Mouse (Mus musculus) layer of hippocampus, adult 18-20 months (tissue): ENCODE data around the gene Ndc1. TPM values are rescaled to one million over a fixed set of nuclear protein-coding genes. Genes with fewer than 3 reads are reported as not detected.

Experiments used
- DNase-seq, 2 experiments: peaks; one replicate each; pipeline ENCODE4 v3.0.0; 2022; ENCODE audit warnings: low spot score in 2 of 2
- microRNA-seq, 2 experiments: library from miRNA; unstranded; fragments of <30 nt; microRNA quantifications; one replicate each; pipeline ENCODE4 v1.2.0; 2021
- total RNA-seq, 2 experiments: library from RNA; stranded (reverse); gene quantifications; 2 replicates each; pipeline ENCODE4 v1.2.3; 2021

Ndc1 gene
- total RNA-seq, 2 experiments from 2014 or later, result 10.8 to 12.6 TPM

DNA sequence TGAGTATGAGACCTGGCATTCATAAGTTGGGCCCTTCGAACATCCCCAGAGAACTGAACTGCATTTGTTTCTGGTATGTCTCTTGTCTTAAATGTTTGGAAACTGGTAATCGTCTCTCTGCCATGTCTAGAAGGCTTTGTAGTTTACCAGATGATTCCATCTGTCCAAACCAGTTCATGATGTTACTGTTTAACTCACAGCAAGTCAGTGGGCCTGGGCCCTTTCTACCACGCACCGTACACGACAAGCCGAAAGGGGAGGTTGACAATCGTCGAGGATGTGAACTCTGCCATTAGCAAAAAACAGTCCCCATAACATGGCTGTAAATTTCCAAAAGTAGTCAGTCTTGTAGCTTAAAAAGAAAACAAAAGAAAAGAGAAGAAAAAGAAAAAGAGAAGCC is 71.2 kb downstream of the Ndc1 start:
- no peak for DNase-seq

DNA sequence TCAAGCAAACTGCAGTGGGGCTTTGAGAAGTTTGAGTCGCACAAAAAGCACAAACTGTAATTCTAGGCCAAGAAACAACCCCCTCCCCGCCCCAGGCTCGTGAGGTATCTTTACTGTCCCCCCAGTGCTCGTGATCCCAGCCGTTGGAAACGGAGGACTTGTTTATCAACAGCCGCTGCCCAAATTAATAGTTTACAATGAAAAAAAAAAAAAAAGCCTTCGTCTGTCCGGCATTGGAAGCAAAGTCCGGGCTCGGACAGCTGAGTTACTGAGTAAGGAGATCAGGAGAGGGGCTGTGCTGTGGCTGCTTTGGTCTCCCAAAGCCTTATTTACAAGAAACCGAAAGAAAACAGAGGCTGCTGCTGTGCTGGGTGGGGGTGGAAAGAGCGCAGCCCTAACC is 72.7 kb downstream of the Ndc1 start:
- no peak for DNase-seq

DNA sequence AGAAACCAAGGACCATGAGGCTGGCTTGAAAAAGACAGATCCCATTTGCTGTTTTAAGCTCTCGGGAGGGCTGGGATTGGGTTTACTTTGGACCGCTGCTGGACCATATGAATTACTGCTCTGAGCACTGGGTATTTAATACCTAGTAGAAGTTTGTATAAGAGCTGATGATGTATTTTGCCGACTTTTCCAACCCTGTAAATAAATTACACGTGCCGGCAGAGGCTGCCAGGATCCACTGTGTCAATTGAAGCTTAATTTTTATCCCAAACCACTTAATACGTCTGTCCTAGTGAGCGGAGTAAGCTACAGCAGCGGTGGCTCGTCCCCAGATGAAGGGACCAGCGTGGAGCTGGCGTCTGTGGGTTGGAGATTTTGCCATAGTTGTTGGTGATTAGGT is 74.7 kb downstream of the Ndc1 start:
- DNase-seq, result no peak

DNA sequence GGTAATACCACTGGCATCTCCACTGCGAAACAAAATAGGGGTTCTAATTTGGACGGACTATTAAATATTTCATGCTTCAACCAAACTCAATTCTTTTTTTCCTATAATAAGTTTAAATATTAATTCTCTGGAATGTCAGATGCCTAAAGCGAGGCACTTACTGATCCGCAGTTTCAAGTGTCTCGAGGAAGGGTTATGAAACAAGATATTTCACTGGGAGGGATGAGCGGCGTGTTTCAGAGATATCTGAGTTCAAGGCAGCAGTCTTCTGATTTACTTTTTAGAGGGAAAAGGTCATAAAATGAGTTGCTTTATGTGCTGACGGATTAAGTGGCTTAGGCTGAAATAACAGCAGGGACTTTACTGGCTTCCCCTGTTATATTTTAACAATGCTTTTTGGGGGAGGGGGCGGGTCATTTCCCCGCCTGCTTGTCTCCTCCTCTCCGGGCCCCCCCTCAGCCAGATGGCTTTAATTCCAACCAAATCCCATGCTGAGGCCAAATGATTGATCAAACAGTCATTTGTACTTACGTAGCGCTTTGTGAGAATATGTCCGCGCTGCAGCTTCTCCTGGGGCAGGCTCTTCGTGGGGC is 75.4 kb downstream of the Ndc1 start:
- no peak for DNase-seq

DNA sequence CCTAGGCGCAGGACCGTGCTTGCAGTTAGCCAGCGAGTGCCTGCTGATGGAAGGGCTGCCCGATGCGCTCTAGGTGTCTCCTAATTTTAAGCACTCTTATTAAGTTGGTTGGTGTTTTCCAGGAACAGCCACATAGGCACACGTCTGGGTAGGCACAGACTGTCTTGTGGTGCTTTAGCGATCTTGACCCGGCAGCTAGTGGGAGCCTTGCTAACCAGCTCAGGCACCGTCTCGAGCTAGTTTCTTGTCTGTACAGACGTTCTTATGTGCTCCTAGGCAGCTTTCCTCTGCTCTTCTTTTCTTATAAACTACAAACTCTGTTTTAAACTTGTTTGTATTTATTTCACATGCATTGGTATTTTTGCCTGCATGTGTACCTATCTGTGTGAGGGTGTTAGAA is 76.0 kb downstream of the Ndc1 start:
- no peak for DNase-seq

DNA sequence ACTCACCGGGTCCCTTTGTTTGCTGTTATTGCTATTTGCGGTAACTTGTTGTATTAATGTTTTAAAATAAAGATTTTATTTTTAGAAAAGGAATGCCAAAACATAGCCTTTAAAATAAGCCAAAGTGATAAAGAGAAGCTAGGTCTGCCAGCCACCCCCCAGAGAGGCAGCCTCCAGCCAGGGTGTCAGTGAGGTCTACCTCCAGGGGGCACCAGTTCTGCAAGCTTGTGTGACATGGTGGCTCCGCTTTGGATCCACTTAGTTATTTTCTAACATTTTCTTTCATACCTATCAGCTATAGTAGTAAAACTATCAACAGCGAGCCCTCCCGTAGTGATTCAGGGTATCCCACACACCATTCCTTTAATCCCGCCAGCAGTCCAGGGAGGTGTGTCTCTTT is 80.9 kb downstream of the Ndc1 start:
- peak in 1 of 2 experiments; percentile 22 for DNase-seq

DNA sequence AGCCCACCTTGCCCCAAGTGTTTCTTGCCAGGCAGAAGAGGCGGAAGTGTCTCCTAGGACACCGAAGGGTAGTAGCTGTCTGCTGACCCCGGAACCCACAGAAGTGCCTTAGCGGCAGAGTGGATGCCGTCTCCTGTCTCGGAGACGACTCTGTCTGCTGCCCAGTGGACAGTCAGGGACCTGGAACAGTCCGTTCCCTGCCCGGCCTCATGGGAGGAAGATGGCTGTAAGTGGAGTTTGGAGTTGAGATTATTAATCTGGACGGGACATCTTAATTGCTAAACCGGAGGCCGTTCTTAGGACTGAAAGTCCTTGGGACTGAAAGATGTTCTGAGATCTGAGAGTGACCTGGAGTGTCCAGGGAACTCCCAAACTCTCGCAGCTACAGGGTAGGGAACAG is 81.9 kb downstream of the Ndc1 start:
- no peak for DNase-seq

DNA sequence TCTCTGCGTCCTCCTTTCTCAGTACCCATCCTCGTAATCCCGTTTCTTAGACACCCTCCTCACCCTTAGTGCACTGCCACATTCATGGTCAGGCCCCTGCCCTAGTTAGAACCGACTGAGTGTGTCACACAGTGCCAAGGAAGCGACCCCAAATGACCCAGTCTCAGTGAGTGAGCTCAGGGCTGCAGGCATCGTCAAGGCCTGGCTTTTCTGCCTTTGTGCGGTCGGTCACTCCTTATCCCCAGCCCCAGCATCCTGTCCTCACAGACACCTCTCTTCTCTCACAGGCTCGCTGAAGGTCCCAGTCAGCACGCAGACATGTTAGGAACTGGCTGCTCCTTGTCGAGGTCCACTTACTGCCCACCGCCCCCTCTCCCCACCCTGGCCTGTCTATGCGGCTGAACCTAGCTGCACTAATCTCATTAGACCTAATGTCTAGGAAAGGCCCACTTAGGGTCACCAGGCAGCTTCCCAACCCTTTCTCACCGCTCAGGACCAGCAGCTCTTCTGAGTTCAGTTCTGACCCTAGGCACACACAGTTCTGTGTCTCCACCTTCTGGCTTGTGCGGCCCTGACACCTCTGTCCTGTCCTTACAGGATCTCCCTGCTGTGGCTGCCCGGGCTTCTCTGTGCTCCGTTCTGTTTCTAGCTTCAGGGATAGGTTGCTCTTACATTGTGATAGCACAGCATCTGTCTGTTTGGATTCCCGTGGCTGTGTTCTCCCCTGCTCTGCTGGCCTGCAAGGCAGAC is 84.9 kb downstream of the Ndc1 start:
- DNase-seq, result no peak

DNA sequence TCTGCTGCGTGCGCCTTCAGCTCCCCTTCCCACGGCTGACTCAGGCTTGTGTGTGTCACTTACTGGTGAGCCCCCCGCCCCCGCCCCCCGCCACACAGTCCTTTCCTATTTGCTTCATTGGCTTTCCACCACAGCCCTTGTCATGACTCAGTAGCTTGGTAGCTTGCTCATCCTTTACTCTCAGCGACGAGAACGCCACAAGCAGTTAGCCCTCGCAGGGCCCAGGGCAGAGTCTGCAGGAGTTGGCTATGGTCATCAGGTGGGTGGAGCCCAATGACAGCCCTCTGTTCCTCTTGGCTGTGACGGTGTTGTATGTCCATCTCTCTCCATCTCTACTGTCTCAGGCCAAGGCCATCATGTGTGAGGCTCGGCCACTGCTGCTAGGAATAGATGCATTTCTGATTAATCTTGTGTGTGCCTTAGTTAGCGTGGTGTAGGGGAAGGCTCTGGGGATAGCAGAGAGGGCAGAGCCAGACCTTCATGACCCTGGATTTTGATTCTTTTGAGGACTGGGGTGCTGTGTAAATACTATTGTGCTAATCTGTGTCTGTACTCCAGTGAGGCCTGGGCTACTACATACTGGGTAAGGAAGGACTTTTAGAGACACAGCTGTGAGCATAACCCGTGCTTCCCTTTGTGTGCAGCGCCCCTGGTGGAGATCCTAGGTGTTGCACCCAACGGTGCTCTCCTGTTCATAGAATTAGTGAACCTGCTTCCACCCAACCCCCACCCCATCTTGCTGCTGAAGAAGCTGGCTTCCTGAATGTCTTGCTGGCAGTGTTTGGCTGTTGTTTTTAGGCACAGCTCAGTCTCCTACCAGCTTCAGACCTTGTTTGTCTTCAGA is 85.8 kb downstream of the Ndc1 start:
- DNase-seq, result peak; percentile 70 to 86

DNA sequence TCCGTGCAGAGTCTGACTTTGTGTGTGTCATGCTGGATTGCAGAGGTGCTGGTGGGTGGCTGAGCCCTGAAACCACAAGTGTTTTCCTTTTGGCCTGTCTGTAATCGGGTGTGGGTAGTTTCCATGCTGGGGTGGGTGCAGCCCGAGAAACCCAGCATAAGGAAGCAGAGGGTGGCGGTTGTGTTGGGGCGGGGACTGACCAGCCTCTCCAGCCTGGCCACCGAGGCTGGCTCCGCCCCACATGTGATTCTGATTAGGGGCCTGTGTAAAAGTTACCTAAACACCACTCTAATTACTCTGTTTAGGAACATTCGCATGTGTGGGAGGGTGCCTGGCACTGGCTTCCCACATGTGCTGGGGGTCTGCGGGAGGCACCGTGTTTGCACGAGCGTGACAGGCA is 90.0 kb downstream of the Ndc1 start:
- no peak for DNase-seq

DNA sequence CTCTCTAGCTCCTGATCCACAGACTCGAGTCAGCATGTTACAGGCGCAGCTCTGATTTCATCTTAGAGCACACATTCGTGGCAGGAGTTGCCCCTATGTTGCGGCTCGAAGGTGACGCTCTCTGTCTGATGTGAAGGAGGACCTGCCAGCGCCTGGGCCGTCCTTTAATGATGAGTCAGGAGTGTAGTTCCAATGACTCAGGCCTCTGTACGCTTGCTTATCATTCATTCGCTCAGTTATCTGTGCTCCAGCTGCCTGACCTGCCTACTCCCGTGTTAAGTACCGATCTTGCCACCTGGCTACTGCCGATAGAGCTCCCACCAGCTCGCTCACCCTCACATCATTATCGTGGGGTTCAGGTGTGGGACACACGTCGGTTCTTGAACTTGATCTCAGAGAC is 91.3 kb downstream of the Ndc1 start:
- no peak for DNase-seq

DNA sequence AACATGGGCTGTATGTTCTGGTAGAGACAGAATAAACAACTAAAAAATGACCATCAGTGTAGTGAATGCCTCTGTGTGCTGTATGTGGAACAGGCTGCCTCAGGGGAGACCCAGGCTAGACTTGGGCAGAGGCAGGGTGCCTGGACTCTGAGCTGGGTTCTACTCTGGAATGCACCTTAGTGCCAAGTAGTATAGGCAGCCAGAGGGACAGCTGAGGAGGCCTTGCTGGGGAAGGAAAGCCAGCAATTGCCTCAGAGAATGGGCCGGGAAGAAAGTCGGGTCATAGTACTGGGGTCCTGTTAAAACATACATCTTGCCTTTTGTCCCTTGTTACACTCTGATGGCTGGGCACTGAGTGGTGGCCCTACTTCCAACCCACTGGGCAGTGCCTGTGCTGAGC is 91.9 kb downstream of the Ndc1 start:
- DNase-seq, result no peak

DNA sequence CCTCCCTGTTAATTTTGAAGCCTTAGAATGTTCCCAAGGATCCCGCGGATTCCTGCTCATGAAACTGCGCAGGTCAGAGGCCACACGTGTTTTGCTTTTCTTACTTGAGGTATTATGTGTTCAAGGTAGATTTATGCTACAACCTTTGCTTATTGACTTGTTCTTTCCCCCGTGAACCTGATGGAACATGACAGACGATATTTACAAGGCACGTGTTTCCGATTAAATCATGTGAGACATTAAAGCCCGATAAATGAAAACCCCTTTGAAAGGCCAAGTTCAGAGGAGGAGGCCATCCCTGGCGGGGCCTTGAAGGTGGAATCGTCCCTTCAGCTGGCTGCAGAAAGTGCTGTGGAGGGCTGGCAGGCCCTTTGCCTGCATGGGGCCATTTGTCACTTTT is 92.9 kb downstream of the Ndc1 start:
- no peak for DNase-seq

Small RNA genes within 50 kb of the gene (microRNA-seq; reads per million reads assigned to microRNA genes)
- gene Gm24804, result 0 reads per million in 2 experiments

Other genes starting within 250 kb of the Ndc1 start
- gene Tmem59, start 189.4 kb upstream of the Ndc1 start, total RNA-seq, result 100 to 1,000 TPM; 224 to 234 TPM
- gene Tceanc2, start 188.7 kb upstream of the Ndc1 start, total RNA-seq, result 10 to 100 TPM; 17.2 to 17.3 TPM
- not detected for gene Ldlrad1, start 158.6 kb upstream of the Ndc1 start, total RNA-seq
- 10 to 100 TPM; 35.7 to 37.7 TPM for gene Lrrc42, start 114.3 kb upstream of the Ndc1 start, total RNA-seq
- 10 to 100 TPM; 21.8 to 23.0 TPM for gene Hspb11, start 114.2 kb upstream of the Ndc1 start, total RNA-seq
- gene Dio1, start 60.6 kb upstream of the Ndc1 start, total RNA-seq, result not detected
- gene Yipf1, start 53.4 kb upstream of the Ndc1 start, total RNA-seq, result 10 to 100 TPM; 54.9 to 58.4 TPM
- gene Glis1, start 66.8 kb downstream of the Ndc1 start, total RNA-seq, result 1 to 10 TPM; 2.1 to 2.4 TPM